8 mouse cellular contexts compared by ENCODE assay signal in genomic region chr2:165473003-165473402, GRCm38 (mm10). TPM values are rescaled to one million over a fixed set of nuclear protein-coding genes. Genes with fewer than 3 reads are reported as not detected.
DNase-seq lines count a peak whose midpoint lies in the region; ATAC-seq lines count a peak whose summit lies in the region.

Gene Slc13a3 (minus strand): TSS chr2:165473230.

- H3K36me3 ChIP-seq in midbrain, embryonic 14.5 days (ENCODE audit: control insufficient read depth, insufficient read depth, low read length) = no peaks in the 10 kb centered on the region

- H3K4me1 ChIP-seq in midbrain, embryonic 14.5 days (ENCODE audit: control insufficient read depth, insufficient read depth, low read length) = peaks cover 3% of the 10 kb centered on the region; the same call in 1 of the 2 replicates

- DNase-seq in adrenal gland, postnatal 14 days = peak; percentile 38
- DNase-seq in adrenal gland, postnatal 25 days = no peak
- DNase-seq in urinary bladder, postnatal 14 days (ENCODE audit: low spot score) = peak; percentile 11
- no peak for DNase-seq in urinary bladder, postnatal 25 days (ENCODE audit: low spot score)
- no peak for DNase-seq in left cerebral cortex, postnatal 14 days (ENCODE audit: low spot score in 2 of 2)
- DNase-seq in midbrain, embryonic 14.5 days = peak; percentile 54
- DNase-seq in testis, postnatal 14 days (ENCODE audit: low spot score) = no peak
- no peak for DNase-seq in layer of hippocampus, adult 9-11 months

- intact Hi-C loops in left cerebral cortex, postnatal 14 days (cut with DNase I) = no loop called here

- H3K9me3 ChIP-seq in midbrain, embryonic 14.5 days (ENCODE audit: control insufficient read depth, low read length) = no peaks in the 10 kb centered on the region

- H3K27ac ChIP-seq in midbrain, embryonic 14.5 days (replicated peaks; ENCODE audit: low read depth, low read length) = no peak within 1 kb of the TSS

- peaks cover 15% of the 10 kb centered on the region; the same call in 1 of the 2 replicates for H3K27me3 ChIP-seq in midbrain, embryonic 14.5 days (ENCODE audit: control insufficient read depth, insufficient read depth, low read length)

- ATAC-seq in midbrain, embryonic 14.5 days (ENCODE audit: low FRiP score, low TSS enrichment) = no peak

- 2% methylated on average over 35 of the region's 35 CpGs for WGBS in midbrain, embryonic 14.5 days

- no peak within 1 kb of the TSS; the same call in 1 of the 2 replicates for H3K9ac ChIP-seq in midbrain, embryonic 14.5 days (replicated peaks; ENCODE audit: low read length)

- H3K4me3 ChIP-seq in midbrain, embryonic 14.5 days (replicated peaks; ENCODE audit: low read depth, low read length) = peak within 1 kb of the TSS; percentile 15

- peak within 1 kb of the TSS; percentile 45 for H3K4me2 ChIP-seq in midbrain, embryonic 14.5 days (ENCODE audit: low read length)

RNA-seq across cellular contexts. Expression of gene Slc13a3, which starts in this region (rescaled TPM):
- 0.71 and 11.3 TPM in 2 replicates for total RNA-seq in adrenal gland, postnatal 14 days (2021)
- total RNA-seq in adrenal gland, postnatal 25 days (2021) = 0.58 and 1.5 TPM in 2 replicates
- total RNA-seq in left cerebral cortex, postnatal 14 days (2021) = 10 to 100 TPM; 18.6 to 19.9 TPM
- 3.9 and 5.5 TPM in 2 replicates for polyA plus RNA-seq in midbrain, embryonic 14.5 days (2014; fragmentation: Nextera tagmentation; extraction: Ambion mirVana)

Comparison
In these comparisons a context has a peak if more than half of its experiments do, and no peak if none do; other contexts are left out.
1. DNase-seq: peak in adrenal gland, postnatal 14 days (single experiment), urinary bladder, postnatal 14 days (single experiment) and midbrain, embryonic 14.5 days (single experiment); none in adrenal gland, postnatal 25 days (single experiment), urinary bladder, postnatal 25 days (single experiment), left cerebral cortex, postnatal 14 days (0 of 2), testis, postnatal 14 days (single experiment) and layer of hippocampus, adult 9-11 months (single experiment).